Mouse (Mus musculus) olfactory bulb, adult 2 months (tissue): ENCODE measurements around the gene Gm45618. TPM values are rescaled to one million over a fixed set of nuclear protein-coding genes. Genes with fewer than 3 reads are reported as not detected.

Source experiments
- H3K27ac ChIP-seq: fragments of 200-500 bp; 2 replicates; pipeline ENCODE4 v1.5.1; 2012; ENCODE audit warnings: low read depth, low read length; ENCODE audit not compliant: insufficient read depth
- H3K4me1 ChIP-seq: fragments of 200-500 bp; 2 replicates; pipeline ENCODE4 v1.6.1; 2012; ENCODE audit warnings: low read length; ENCODE audit not compliant: control insufficient read depth, insufficient read depth
- H3K4me3 ChIP-seq: fragments of 200-500 bp; 2 replicates; pipeline ENCODE4 v1.5.1; 2012; ENCODE audit warnings: mild to moderate bottlenecking, low read depth, low read length, moderate library complexity; ENCODE audit not compliant: insufficient read depth
- CTCF ChIP-seq: fragments of 200-500 bp; IDR thresholded peaks from 2 replicates; pipeline ENCODE4 v1.5.1; 2012; ENCODE audit warnings: low read depth, mild to moderate bottlenecking, low read length, moderate library complexity; ENCODE audit not compliant: insufficient read depth
- POLR2A ChIP-seq: fragments of 200-500 bp; IDR thresholded peaks from 2 replicates; pipeline ENCODE4 v1.6.1; 2012; ENCODE audit warnings: mild to moderate bottlenecking, low read depth, low read length, moderate library complexity; ENCODE audit not compliant: insufficient read depth
- WGBS: fragments of 180-500 bp; shearing (Covaris S2); methylation state at CpG from one replicate; pipeline ENCODE4 v1.1.7; 2018; 5-methylcytosine and 5-hydroxymethylcytosine counted together
- polyA plus RNA-seq: library from polyadenylated mRNA; stranded (reverse); fragments of >200 nt; gene quantifications from 2 replicates; pipeline ENCODE4 v1.2.4, GENCODE M21; 2012; ENCODE audit warnings: low replicate concordance; ENCODE audit not compliant: missing spikeins, insufficient read depth, insufficient read length

The Gm45618 gene
- polyA plus RNA-seq, 1 experiment = not detected

DNA sequence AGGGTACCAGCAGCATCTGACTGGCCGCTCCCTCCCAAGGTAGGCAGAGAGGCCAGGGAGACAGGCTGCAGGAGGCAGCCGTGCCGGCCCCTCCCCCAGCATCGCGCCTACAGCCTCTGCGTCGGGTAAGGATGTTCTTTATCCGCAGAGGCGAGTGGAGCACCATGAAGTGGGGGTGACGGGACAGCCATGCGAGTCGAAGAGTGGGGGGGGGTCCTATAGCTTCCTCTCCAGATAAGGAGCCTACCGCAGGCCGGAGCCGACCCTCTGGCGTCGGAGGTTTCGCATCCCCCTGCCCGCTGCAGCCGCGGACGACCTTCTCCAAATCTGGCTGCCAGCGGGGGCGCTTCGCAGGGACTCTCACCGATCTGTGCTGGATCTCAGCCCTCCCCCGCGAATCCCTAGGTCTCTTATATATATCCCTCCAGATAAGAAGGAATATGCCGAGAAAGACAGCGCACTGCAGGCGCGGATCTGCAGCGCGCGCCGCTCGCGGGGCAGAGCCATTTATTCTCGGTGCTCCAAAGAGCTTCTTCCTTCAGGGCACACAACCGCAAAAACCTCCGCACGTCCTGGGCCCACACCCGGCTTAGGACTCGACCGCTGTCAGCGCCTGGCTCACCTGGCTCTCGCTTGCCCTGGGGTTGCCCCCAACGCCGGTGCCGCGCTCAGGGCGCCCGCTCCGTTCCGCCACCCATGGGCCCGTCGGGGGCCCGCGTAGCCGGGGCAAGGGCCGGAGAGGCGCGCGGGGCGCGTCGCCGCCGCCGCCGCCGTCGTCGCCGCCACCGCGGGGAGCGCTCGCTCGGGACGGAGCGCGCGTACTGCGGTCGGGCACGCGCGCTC is 26.0 kb downstream of the Gm45618 start:
- TF ChIP-seq POLR2A = no peak; the same call in 1 of the 2 replicates
- TF ChIP-seq CTCF = no peak
- peaks cover 40% of the 10 kb centered on the region for H3K4me1 ChIP-seq
- 2% methylated on average over 89 of the region's 89 CpGs for WGBS
- H3K27ac ChIP-seq = peak overlapping the region; percentile 99
- peak overlapping the region; percentile 98 for H3K4me3 ChIP-seq

DNA sequence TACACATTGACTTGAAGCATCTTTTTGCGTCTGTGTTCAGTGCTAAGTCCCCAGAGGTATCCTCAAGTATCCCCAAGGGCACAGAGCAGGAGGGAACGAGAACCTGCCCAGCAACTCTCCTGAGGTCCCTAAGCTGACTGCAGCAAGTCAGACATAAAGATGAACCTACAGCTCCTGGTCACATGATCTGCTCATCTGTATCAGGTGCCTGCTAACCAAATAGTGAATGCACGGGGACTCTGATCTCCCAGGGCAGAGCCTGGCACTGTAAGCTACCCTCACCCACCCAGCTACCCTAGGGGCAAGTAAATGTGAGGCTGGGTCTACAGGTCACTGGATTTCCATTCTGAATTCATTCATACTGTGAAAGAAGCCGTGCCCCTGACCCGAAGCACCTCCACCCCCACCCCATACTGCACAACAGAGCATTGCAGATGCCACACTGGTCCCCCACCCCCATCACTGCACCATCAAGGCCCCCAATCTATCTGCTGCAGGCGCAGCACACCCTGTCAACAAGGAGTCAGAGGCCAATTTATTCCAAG is 26.8 kb downstream of the Gm45618 start:
- TF ChIP-seq CTCF = no peak
- no peak for TF ChIP-seq POLR2A
- peaks cover 48% of the 10 kb centered on the region for H3K4me1 ChIP-seq
- H3K4me3 ChIP-seq = peak overlapping the region; percentile 98
- WGBS = 16% methylated on average over 6 of the region's 6 CpGs
- H3K27ac ChIP-seq = peak overlapping the region; percentile 99

DNA sequence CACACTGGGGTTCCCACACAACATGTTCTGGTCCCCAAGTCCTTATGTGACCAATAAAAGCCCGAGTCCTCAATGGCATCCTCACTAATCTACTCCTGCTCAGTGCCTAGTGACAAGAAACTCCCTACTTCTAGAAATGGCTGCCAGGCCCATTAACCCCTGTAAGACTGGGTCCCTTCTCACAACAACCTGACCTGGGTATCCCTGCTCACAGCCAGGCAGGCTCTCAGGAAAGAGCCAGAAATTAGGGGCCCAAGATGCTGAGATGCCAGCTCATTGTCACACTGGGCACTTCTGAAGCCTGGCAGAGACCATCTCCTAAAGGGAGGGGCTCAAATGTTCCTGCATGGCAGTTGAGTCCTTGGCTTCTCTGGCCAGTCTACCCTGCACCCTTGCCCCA is 27.5 kb downstream of the Gm45618 start:
- WGBS = 22% methylated on average over 1 of the region's 1 CpGs
- H3K4me3 ChIP-seq = peak overlapping the region; percentile 98
- no peak overlapping the region for H3K27ac ChIP-seq
- peaks cover 54% of the 10 kb centered on the region for H3K4me1 ChIP-seq
- TF ChIP-seq CTCF (no peak), POLR2A (no peak)

DNA sequence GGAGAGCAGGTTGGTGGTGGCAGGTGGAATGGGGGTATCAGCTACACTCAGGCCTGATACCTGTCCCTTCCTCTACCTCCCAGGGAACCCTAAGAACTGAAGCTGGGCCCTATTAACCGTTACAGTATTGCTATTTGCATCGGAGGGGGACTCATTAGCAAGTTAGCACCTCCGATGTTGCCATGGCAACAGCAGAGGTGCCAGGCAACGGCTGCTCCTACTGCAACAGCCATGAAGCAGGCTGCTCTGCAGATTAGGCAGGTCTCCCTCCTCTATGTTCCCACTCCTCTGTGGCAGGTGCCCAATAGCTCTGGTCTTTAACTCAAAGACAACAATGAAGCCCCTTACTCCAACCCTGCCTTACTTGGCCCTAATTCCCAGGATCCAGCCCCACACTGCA is 28.7 kb downstream of the Gm45618 start:
- Histone ChIP-seq H3K27ac (no peak overlapping the region), H3K4me3 (peak overlapping the region; percentile 31), H3K4me1 (peaks cover 51% of the 10 kb centered on the region)
- TF ChIP-seq POLR2A (no peak), CTCF (no peak)
- 8% methylated on average over 4 of the region's 4 CpGs for WGBS

DNA sequence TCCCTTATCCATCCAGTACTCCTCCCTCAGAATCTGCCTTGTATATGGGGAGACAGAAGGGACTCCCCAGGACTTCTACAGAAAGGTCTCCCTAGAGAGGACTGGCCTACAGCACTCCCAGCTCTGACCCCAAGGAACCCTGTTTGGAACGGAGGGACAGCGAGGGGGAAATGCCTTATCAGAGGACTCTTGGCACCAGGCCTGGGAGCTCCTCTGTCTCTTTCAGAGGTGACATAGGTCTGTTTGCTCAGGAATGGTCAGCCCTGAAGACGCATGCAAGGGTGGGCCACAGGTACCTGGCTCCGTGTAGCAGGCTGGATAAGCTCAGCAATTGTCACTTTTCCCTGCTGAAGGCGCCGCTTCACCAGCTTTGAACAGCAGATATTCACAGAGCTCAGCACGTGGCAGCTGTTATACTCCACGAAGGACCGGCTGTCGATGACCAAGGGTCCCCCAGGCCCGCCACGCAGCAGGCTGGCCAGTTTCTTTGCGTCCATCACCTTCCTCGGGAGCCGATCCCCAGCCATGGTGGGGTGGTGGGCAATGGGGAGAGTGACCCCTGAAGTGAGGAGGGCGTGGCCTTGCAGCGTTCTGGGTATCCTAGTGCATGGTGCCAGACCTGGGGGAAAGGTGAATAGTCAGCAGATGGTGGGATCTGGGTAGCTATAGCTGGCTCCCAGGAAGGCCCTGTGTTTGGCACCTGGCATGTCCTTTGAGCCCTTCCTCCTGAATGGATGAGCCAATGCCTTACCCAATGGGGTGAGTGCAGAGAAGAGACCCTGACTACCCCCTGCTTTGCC is 30.7 kb downstream of the Gm45618 start:
- peaks cover 47% of the 10 kb centered on the region for H3K4me1 ChIP-seq
- WGBS = 54% methylated on average over 17 of the region's 17 CpGs
- H3K4me3 ChIP-seq = no peak overlapping the region
- TF ChIP-seq CTCF (no peak), POLR2A (no peak)
- peak overlapping the region; percentile 23; the same call in 1 of the 2 replicates for H3K27ac ChIP-seq

DNA sequence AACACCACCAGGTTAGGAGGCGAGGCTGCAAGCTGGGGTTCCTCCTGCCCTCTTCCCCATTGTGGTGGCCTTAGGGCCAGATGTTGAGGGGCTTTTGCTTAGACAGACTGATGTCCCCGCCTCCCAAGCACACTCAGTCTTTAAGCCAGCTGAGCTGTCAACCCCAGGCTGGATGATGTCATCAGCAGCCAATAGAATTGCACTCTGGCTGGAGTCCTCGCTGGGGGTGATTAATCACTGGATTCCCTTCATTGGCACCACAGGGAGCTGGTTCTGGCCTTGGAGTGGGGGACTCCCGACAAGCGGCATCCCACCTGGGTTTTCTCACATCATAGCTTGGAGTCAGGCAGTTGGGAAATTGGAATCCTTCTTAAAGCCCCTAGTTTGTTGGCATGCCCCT is 31.6 kb downstream of the Gm45618 start:
- Histone ChIP-seq H3K4me1 (peaks cover 56% of the 10 kb centered on the region), H3K4me3 (no peak overlapping the region; the same call in 1 of the 2 replicates), H3K27ac (no peak overlapping the region)
- 14% methylated on average over 5 of the region's 5 CpGs for WGBS
- TF ChIP-seq POLR2A = no peak
- TF ChIP-seq CTCF = no peak

DNA sequence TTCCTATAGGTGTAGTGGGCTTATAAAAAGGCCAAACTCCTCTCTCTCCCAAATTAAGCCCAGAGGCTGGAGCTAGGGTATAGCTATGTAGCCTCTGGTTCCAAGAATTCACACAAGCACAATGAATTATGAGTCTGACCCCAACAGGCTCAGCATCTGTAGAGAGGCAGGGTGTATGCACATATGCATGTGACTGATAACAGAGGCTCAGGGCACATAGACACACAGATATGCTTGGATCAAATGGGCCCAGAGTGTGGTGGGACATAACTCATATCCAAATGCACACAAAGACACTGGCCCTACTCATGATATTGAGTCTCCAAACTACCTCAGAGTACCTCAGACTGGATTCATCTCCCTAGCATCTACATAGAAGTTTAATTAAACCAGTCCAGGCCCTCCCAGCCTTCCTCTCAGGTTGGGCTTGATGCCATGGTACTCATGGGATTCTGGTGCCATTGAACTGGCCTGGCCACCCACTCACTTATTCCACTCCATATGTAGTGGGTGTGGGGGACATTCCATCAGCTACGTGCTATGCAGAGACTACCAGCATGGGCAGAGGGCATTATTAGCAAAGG is 33.4 kb downstream of the Gm45618 start:
- Histone ChIP-seq H3K4me1 (peaks cover 63% of the 10 kb centered on the region), H3K27ac (no peak overlapping the region), H3K4me3 (no peak overlapping the region)
- no peak for TF ChIP-seq POLR2A
- no peak for TF ChIP-seq CTCF
- 73% methylated on average over 1 of the region's 1 CpGs for WGBS

DNA sequence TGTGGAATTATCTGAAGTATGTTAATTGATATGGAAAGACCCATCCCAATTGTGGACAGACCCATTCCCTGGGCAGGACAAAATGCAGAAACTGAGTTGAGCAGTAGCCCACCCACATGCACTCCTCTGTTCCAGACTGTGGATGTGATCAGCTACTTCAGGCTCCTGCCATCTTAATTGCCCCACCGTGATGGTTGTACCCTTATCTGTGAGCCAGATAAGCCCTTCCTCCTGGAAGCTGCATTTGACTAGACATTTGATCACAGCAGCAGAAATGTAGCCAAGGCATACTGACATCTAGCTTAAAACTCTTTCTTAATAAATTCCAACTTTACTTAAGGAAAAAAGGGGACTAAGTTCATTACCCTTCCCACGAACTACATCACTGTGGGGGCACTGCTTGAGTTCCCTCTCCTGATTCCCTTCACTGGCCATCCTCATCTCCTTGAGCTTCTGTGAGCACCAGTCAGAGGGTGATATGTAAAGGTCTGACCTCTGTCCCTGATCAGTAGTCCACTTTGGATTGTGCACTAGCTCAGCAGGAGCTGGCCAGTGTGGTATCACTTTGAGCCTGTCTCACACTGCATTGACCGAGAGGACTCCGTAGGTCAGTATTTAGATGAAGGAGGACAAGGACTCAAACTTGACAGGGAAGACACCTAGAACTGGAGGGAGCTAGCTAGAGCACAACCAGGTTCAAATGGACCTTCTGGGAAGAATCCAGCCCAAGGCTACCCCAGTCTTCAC is 34.2 kb downstream of the Gm45618 start:
- Histone ChIP-seq H3K4me1 (peaks cover 61% of the 10 kb centered on the region), H3K27ac (no peak overlapping the region), H3K4me3 (no peak overlapping the region)
- 85% methylated on average over 4 of the region's 4 CpGs for WGBS
- TF ChIP-seq CTCF (no peak), POLR2A (no peak)
